Mouse (Mus musculus) forelimb bud, embryonic 11.5 days (tissue): Measurements from ENCODE around the gene Olig3.

ENCODE experiments used
- DNase-seq: peaks from one replicate; pipeline ENCODE4 v3.0.0-alpha.2; 2012; ENCODE audit warnings: low read depth, low spot score

The Olig3 gene

DNA sequence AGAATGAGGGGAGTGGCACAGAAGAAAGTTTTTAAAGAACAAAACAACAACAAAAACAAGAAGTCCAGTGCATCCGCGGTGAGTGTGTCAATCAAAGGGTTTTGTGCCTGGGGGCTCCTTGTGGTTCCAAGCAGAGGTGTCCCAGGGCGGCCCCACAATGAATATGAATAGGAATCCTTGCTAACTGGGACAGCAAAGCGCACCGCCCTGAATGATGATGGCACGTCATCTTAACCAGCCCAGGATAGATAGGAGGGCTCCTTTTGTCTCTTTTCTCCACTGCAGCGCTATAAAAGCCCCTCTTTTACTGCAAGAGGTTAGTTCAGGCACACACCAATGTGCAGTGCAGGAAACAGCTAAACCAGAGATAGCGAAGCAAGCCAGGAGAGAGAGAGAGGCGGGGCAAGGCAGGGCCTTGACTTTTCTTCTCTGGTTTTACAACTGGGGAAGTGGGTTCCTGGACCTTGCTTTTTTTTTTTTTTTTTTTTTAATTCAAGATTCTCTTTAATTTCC is at the start of gene Olig3:
Gene Olig3, plus strand, starts transcription at position 463 of the 513 bp plus-strand sequence.
- DNase-seq = no peak

DNA sequence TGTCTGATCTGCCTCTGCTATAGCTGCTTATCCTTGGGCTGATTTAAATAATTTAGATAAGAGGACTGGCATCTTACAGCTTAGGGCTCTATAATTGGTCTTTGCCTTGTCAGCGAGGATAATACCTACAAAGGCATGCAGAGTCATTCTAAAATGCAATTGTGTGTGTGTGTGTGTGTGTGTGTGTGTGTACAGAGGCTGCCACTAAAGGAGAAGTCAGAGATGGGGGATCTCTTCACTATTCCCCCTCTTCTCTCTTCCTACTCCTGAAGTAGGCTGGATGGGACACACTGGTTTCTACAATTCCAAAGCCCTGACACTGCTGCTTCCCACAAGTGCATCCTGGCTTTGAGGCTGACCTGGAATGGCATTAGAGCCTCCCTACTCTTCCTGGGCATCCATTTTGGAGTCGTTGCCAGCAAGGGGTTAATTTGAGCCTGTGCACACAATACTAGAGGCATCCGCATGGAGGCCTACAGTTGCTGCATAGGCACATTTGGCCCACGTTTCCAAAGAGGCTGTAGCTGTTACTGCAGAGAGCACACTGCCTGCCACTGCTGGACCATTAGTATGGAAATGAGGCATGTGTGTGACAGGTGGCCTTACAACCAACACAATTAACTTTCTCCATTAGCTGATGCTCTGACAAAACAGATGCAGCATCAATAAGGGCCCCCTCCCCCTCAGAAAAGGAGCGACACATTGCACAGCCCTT is 46.5 kb upstream of the Olig3 start:
- no peak for DNase-seq

DNA sequence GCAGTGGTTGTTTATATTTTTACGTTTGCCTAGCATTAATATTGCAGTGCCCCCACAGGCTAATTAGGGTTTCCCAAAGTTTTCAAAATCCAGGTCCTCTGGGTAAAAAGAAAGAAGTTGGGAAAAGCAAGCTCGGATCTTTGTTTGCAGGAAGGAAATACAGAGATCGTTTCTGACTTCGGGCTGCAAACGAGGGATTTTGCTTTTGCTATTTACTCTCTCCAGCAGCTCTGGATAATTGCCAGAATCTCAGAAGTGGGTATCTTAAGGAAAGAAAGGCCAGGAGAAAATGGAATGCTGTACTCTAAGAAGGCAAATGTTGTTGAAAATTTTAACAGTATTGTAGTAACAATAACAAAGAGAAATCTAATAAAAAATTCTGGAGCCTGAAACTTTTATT is 45.9 kb upstream of the Olig3 start:
- DNase-seq = no peak

DNA sequence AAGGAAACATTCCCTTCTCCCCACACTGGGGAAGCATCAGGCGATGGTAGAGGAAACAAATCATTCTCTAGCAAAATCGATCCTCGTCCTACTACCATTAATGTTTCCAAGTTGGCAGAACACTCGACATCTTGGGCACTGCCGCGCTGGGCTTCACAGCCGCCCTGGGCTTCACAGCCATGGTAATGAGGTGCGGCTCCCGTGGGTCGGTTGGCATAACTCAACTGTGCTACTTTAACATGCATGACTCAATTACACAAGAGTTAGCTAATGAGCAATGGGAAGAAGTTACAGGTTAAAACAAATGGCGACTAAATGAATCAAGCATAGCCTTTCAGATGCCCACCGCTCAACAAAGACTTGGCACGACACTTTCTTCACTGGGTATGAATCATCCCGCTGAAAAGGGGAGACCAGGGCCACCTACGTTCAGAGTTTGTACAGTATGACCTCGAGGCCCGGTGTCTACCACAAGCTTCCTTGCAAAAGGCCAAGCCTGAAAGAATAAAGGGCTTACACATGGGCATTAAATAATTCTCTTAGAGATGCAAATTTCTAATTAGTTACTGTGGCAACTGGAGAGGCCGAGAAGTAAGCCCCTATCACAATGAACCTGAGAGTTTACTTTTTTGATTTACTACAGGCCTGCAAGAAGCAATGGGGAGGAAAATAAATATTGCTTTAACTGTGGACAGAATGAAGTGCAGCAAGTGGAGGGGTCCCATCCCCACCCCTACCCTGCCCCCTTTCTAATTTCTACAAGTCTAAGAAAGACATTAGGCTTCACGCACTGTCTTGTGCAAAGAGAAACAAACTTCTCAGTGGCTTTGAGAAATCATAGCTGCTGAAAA is 38.1 kb upstream of the Olig3 start:
- no peak for DNase-seq

DNA sequence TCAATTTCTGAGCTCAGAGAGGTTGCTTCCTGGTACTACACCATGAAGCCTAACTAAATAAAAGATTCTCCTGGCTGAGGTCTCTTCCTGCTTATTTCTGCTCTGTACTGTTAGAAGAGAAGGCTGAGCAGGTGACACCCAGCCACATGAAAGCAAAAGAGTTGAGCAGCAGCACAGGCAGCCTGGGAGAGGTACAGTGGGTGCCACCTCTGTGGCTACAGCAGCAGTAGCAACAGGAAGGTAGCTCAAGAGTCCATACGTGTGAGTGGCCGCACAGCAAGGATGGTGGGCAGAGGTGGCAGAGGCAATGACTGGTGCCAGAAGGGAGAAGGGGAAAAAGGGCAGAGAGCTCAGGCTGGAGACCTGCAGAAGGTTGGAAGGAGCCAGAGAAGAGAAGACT is 34.6 kb upstream of the Olig3 start:
- no peak for DNase-seq

DNA sequence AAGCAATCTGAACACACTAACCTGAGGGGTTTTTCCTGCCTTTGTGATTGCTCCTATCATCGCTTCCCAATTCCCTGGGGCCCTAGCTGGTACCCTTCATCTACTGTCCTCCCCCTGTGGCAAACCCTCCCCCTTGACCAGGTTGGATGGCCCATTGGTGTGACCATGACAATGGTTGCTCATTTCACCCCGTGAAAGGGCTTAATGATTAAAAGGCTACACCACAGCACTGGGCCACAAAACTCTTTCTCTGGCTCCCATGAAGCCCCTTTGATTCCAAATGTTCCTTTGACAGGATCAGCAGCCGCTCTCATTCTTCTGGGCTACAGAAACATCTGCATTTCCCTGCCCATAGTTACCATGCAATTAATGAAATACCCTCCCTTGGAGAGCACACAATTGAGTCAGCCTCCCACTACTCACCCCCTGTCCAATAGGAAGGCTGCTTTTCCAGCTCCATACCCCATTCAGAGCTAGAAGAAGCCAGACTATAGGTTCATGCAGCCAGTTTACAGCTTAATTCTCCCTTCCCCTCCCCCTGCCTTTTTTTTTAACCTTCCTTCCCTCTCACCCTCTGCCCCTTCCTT is 27.0 kb upstream of the Olig3 start:
- no peak for DNase-seq

DNA sequence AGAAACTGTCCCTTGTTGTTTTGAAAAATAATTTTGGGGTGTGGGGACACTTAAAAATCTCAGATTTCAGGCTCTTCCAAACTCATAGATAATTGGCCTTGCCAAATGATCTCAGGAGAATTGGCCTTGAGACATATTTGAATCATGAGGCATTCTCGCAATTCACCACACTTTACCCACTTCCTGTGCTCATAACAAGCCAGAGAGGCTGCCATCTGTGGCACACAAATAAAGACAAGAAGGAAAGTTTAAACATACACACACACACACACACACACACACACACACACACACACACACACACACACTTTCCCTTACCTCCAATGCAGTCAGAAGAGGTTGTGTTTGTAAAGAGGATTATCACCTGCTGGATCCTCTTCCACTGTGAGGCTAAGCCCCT is 22.9 kb upstream of the Olig3 start:
- no peak for DNase-seq

DNA sequence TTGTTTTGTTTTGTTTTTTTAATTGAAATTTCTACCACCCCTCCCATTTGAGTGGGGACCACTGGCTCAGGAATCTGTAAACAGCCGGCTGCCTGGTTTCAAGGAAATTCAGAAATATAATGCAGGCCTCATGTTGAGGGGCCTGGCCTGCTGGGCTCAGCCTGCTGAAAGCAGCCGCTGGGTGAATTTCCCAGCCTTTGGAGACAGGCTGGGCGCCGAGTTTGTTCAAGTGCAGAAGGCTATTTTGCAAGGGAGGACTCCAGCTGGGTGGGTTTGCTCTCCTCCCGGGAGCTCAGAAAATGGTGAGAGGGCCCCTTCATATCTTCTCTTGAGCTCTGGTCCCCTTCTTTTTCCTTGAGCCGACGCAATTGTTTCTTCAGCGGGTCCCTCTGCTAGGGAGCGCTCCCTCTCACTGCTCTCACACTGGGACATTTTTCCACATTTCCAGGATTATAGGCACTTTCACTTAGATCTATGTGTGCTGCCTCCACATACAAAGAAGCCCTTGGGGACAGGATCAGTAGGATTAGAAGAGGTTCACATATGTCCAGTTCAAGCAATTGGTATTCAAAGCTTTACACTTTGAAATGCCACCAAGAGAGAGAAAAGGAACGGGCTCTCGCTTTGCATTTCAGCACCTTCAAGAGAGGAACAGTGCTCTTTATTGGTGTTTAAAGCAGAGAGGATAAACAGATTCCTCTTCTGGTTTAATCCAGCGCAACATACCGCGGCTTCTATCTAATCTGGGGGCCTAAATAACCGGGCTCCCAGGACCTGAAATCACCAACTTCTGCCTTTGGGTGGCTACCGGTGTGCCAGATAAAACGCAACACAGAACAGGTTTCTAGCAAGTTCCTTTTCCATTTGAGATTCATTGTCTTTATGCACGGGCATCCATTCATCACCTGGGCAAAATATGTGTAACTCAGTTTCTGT is 17.4 kb upstream of the Olig3 start:
- no peak for DNase-seq

DNA sequence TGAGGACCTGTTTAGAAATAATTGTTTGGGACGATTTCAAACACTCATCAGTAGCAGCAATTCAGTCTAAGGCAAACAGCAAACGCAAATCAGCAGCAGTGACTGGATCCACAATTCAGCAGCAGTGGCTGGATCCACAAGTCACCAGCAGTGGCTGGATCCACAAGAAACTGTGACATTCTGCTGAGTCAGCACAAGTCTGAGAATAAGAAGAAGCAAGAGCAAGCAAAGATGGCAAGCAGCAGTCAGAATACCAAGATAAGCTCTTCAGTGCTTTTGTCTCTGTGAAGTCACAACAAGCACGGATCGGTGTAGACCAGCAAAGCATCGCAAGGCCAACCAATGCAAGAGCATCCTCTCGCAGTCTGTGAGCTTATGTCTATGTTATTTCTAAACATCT is 12.3 kb upstream of the Olig3 start:
- DNase-seq = no peak

DNA sequence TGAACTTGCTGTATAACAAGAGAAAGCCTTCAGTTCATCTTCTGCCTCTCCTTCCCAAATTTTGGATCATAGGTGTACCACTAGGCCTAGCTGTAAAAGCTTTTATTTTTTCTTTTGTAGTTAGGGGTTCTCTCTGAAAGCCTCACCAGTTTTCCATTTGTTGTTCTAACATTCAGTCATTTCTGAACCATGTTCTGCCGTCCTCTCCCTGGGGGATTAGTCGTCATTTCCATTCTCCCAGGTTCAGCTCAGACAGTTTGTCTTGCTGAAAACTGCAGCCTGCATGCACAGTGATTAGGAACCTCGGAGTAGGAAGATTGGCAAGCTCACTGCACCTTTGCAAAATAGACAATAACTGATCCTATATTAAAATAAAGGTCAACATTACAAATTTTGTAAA is 7.0 kb upstream of the Olig3 start:
- no peak for DNase-seq

DNA sequence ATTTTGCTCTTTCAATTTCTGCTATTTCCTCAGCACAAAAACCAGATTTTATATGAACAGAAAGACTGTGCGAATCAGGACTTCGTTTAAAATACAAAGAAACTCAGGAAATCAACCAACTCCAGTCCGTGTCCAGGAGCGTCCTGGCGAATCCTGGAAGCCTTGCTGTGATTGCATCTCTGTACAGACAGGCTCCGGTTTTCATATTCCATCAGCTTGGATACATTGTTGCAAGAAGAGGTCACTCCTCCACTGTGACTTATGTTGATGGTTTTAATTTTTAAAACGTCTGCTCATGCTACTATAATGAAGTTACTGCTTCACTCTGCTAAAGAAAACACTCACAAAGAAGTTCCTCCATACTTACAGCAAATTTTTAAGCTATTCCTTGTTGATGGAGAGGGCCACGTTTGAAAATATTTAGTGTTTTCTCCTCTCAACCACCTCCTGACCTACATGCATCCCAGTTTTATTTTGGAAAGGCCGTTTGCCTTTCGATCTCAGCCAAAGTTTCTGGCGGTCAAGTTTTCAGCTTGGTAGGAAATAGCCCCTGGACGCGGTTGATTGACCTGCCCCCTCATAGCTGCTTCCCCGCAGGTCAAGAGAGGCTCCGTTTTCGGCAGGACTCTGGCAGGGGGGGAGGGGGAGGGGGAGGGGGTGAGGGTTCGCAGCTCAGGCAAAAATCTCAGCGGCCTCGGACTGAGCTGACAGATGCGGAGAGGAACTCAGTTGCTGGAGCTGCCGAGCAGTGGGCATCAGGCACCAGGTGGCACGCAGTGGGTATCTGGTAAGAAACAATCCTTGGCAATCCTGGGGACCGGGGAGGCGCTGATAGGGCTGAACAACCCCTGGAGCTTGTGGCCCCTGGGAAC is 4.1 kb upstream of the Olig3 start:
- DNase-seq = no peak

DNA sequence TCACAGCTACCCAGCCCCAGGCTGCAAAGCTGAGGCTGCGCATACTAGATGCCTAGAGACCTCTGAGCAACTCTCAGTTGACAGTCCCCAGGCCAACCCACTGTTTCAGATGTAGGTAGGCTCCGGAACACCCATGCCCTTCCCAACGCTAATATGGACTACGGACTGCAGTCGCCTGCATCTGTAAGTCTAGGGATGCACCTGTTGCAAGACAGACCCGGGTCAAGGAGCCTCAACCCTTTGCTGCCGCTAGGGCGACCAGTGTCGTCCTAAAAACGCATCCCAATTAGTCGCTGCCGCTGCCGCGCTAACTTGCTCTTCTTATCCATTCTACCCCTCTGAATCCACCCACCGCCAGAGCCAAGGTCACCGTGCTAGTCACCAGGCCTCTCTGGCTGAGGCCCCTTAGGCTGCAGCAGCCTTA is 3.4 kb upstream of the Olig3 start:
- no peak for DNase-seq

DNA sequence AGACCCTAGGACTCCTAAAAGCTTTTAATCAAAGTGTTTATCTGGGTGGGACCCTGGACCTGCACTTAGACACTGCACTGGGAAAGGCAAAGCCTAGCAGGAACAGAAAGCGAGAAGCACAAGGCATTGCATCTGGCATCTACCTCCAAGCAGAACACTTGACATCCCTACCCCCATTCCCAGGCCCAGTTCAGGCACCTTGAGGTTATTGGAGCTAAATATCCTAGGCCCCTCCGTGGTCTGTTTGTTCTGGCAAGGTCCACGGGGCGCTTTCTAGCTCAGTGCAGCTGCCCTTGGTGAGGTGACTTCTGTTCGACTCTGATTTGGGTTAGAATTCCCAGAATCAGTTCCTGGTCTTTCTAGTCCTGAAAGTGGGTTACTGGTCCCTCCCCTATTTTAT is 2.7 kb upstream of the Olig3 start:
- no peak for DNase-seq

DNA sequence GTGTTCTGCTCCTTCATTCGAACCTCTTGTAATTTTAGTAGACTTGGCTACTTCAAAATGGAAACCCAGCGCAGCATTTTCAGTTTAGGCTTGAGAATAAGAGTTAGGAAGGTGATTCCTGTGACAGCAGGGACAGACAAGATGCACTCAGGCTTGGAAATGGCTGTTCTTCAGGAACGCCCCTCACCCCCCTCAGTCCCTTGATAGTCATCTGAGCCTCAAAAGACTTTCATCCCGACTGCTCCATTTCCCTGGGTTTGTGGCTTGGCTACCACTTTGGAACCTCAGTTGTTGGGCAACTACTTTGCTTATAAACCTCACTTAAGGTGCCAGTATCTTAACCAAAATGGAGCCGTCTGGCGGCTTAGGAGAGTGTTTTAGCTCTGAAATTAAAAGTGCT is 2.2 kb upstream of the Olig3 start:
- DNase-seq = no peak

DNA sequence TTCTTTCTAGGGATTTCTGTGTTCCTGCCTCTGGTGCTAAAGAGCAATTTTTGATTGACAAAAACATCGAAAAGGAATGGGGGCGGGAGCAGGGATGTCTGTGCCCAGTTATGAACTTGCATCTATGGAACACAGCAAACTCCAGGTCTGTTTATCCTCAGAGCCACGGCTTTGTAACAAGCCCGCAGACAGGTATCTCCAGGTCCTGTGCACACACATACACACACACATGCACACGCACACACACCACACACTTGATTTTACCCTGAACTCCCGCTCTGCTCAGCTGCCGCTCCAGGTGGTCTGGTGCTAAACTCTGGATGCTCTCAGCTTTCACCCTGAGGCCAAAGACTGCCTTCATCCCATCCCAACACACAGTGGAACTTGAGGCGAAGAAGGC is 1.3 kb upstream of the Olig3 start:
- no peak for DNase-seq

DNA sequence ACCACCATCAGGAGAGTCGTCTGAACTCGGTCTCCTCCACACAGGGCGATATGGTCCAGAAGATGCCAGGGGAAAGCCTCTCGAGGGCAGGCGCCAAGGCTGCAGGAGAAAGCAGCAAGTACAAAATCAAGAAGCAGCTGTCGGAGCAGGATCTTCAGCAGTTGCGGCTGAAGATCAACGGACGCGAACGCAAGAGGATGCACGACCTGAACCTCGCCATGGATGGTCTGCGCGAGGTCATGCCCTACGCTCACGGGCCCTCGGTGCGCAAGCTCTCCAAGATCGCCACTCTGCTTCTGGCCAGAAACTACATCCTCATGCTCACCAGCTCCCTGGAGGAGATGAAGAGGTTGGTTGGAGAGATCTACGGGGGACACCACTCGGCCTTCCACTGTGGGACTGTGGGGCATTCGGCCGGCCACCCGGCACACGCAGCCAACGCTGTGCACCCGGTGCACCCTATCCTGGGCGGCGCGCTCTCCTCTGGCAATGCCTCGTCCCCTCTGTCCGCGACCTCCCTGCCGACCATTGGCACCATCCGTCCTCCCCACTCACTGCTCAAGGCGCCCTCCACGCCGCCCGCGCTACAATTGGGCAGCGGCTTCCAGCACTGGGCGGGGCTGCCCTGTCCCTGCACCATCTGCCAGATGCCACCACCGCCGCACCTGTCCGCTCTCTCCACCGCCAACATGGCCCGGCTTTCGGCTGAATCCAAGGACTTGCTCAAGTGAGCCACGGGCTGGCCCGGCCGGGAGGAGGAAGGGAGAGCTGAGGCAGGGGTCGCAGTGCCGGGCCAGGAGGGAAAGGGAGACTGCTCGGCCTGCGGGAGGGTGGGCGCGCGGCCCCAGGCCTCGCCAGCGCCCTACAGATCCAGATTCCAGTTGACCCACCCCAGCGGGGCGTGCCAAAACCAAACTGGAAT is 648 bp downstream of the Olig3 start:
- no peak for DNase-seq

DNA sequence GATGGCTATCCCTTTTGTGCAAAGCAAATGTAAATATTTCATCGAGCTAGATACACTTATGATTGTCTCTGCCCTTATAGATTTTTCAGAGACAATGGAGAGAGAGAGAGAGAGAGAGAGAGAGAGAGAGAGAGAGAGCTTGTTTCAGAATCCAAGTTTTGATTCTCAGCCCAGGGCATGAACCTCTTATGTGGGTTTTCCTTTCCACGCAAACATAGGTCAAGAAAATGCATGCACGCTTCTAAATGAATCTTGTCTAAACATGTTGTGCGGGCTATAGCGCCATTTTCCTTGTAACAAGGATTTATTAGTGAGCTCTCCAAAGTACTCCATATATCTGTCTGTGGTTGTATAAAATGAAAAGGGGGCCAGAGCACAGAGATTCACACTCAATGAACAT is 1.5 kb downstream of the Olig3 start:
- no peak for DNase-seq

DNA sequence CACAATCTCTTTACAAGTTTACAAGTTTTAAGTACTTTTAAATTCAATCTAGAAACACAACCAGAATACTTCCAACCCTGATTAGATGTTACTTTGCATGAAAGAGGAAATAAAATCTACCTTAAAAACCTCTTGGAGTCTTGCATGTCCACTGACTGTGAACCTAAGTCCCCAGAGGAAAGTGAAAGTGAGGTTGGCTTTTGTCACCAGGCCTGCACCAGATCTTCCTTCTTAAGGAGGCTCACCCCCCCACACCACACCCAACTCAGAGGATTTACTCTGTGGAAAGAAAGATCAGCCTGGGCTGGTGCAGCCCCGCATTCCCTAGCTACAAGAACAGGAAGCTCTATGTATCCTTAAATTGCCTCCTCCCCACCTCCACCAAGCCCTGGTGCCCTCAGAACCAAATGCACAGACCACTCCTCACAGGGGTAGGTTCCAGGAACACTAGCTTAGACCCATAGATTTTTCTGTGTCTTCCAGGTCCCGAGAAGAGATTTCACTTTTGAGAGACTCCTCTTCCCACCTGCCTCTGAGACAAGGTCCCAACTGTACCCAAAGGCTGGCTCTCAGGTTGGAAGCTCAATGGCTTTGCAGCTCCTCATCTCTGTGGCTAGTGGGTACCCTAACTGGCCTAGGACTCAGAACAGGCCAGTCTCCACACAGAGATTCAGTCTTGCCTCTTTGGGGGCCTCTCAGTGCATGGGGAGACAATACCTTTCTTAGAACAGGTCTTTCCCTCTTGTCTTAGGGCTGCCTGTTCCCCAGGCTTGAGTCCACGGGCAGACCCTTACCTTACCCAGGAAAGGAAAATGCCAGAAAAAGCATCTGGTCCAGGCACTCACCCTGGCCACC is 4.3 kb downstream of the Olig3 start:
- DNase-seq = no peak
